Mouse (Mus musculus): ENCODE results near the gene Rab11fip3.

GRCm38 (mm10) chr17:25984556-25985305, 84.6 kb downstream of the Rab11fip3 start:
- TF ChIP-seq ZNF384 (IDR thresholded peaks at IDR 0.05; ENCODE audit: low read depth, low read length) (no peak), CHD2 (IDR thresholded peaks at IDR 0.05; ENCODE audit: low read depth, low read length) (no peak), HCFC1 (IDR thresholded peaks at IDR 0.05; ENCODE audit: borderline replicate concordance, insufficient read depth, low read length) (no peak)
